Mouse (Mus musculus): ENCODE results near the gene Zfp973. TPM values are rescaled to one million over a fixed set of nuclear protein-coding genes. Genes with fewer than 3 reads are reported as not detected.
A peak's percentile ranks its signal among the peaks of the same experiment; 100 is the strongest.
"Not testable (repeated sequence)": the region's sequence is repeated elsewhere in the genome, so short reads cannot be mapped to it uniquely, and the experiment has no call there.

Gene Zfp973
- 2.7 and 3.0 TPM in 2 replicates for polyA plus RNA-seq (2015; fragmentation: Nextera tagmentation; extraction: Ambion mirVana)

DNA sequence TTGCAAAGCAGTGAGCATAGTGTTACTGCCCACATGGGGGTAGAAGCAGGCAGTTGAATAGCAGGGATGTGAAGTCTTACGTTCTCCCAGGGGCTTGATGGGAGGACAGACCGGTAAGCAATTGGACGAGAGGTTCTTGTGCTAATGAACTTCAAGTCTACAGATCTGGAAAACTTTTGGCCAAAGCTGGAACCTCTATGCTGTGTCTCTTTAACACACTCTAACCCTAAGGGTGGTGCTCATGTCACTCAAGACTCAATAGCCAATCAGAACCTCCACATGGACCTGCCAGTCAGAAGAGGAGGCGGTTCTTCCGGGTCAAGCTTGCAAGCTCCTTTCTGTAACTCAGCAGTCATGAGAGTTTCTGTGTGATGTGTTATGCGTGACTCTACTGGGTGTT lies at the start of gene Zfp973:
Gene Zfp973, plus strand, starts transcription at position 301 of the 400 bp plus-strand sequence.
- H3K4me3 ChIP-seq (replicated peaks); H3K9ac ChIP-seq; H3K27me3 ChIP-seq; H3K36me3 ChIP-seq; H3K9me3 ChIP-seq (replicated peaks); H3K4me2 ChIP-seq; DNase-seq; H3K27ac ChIP-seq; H3K4me1 ChIP-seq (replicated peaks); ATAC-seq (ENCODE audit: low read depth): not testable (repeated sequence)
- WGBS (ENCODE audit: insufficient replicate concordance): no CpG with 5 or more reads among the region's 6 CpGs

- ATAC-seq (ENCODE audit: low read depth); DNase-seq; H3K4me1 ChIP-seq (replicated peaks); H3K27ac ChIP-seq; H3K4me2 ChIP-seq; H3K4me3 ChIP-seq (replicated peaks); H3K36me3 ChIP-seq; H3K27me3 ChIP-seq; H3K9ac ChIP-seq; H3K9me3 ChIP-seq (replicated peaks): not testable (repeated sequence)
- no CpG with 5 or more reads among the region's 4 CpGs for WGBS (ENCODE audit: insufficient replicate concordance)
These were observed 34.1 kb upstream of the Zfp973 start, which contains the start of gene Gm14308 for GRCm38 (mm10) chr2:176636244-176636643. Gene Gm14308, minus strand, starts transcription at chr2:176636344.

- WGBS (ENCODE audit: insufficient replicate concordance): 0% methylated on average over 1 of the region's 6 CpGs
- not testable (repeated sequence) for ATAC-seq (ENCODE audit: low read depth)
These were observed 37.7 kb downstream of the Zfp973 start, which contains the start of gene Gm14305 for GRCm38 (mm10) chr2:176708051-176708450. Gene Gm14305, plus strand, starts transcription at chr2:176708328.

More at GRCm38 (mm10) chr2:176708051-176708450, 37.7 kb downstream of the Zfp973 start, which contains the start of gene Gm14305:
- peak within 1 kb of the TSS; percentile 57 for H3K4me3 ChIP-seq (replicated peaks)
- H3K9me3 ChIP-seq (replicated peaks); H3K36me3 ChIP-seq; H3K27me3 ChIP-seq; H3K27ac ChIP-seq; H3K4me1 ChIP-seq (replicated peaks): not testable (repeated sequence)
- peak within 1 kb of the TSS; percentile 55 for H3K4me2 ChIP-seq
- H3K9ac ChIP-seq: peak within 1 kb of the TSS; percentile 62
- peak; percentile 29 for DNase-seq

Other genes starting within 250 kb of the Zfp973 start
- 3.9 and 5.3 TPM in 2 replicates for gene Gm14435, start 246.9 kb upstream of the Zfp973 start, polyA plus RNA-seq (2015; fragmentation: Nextera tagmentation; extraction: Ambion mirVana)
- 0.65 and 4.7 TPM in 2 replicates for gene Gm14434, start 183.7 kb upstream of the Zfp973 start, polyA plus RNA-seq (2015; fragmentation: Nextera tagmentation; extraction: Ambion mirVana)
- not detected in 2 replicates for gene Zfp967, start 149.5 kb upstream of the Zfp973 start, polyA plus RNA-seq (2015; fragmentation: Nextera tagmentation; extraction: Ambion mirVana)
- gene Gm14308, start 34.2 kb upstream of the Zfp973 start, polyA plus RNA-seq (2015; fragmentation: Nextera tagmentation; extraction: Ambion mirVana): 4.3 and 4.4 TPM in 2 replicates
- gene Gm14305, start 37.8 kb downstream of the Zfp973 start, polyA plus RNA-seq (2015; fragmentation: Nextera tagmentation; extraction: Ambion mirVana): 6.0 and 7.0 TPM in 2 replicates
- gene Gm14295, start 128.1 kb downstream of the Zfp973 start, polyA plus RNA-seq (2015; fragmentation: Nextera tagmentation; extraction: Ambion mirVana): 3.7 and 4.2 TPM in 2 replicates
- not detected in 2 replicates for gene Gm14408, start 160.6 kb downstream of the Zfp973 start, polyA plus RNA-seq (2015; fragmentation: Nextera tagmentation; extraction: Ambion mirVana)